In genomic region chr14:32673178-32673577, GRCm38 (mm10) we compare ENCODE assay signal across 18 mouse cellular contexts. TPM values are rescaled to one million over a fixed set of nuclear protein-coding genes. Genes with fewer than 3 reads are reported as not detected.
A peak's percentile ranks its signal among the peaks of the same experiment; 100 is the strongest.
DNase-seq lines count a peak whose midpoint lies in the region; TF ChIP-seq lines count a peak whose summit lies in the region.
"Had no signal": no experiment of that assay in that cellular context is flagged by ENCODE, and none has a peak within 500 bp of the region (broad histone marks: within the 10 kb centered on the region; RNA-seq: fewer than 3 reads in every experiment).

No protein-coding gene starts in this region.

- no peak overlapping the region for H3K4me3 ChIP-seq in layer of hippocampus, adult 2 months
- H3K4me3 ChIP-seq: embryonic facial prominence, embryonic 12.5 days; hindbrain, embryonic 10.5 days; midbrain, embryonic 10.5 days had no signal

- peak; percentile 16 to 43 for DNase-seq in frontal cortex, adult 2 months (ENCODE audit: extremely low spot score in 1 of 2, low spot score in 1 of 2)
- DNase-seq in frontal cortex, postnatal 14 days (ENCODE audit: low spot score in 2 of 2), result no peak
- peak in 1 of 2 experiments; percentile 24 for DNase-seq in layer of hippocampus, adult 2 months (ENCODE audit: low spot score in 2 of 2)
- no peak for DNase-seq in layer of hippocampus, postnatal 25 days (ENCODE audit: extremely low spot score in 1 of 2, low spot score in 1 of 2)
- DNase-seq in right cerebral cortex, adult 18-20 months, result peak; percentile 16
- no peak for DNase-seq in right cerebral cortex, postnatal 25 days
- no peak for DNase-seq in spleen, postnatal 10 days (ENCODE audit: low spot score in 2 of 2)
- DNase-seq: cerebellum, adult 8-10 months; gastrocnemius, postnatal 10 days; kidney, adult 11 months; liver; lung, adult 18-20 months; retina, postnatal 1 day had no signal

- no peak overlapping the region for H3K27ac ChIP-seq in layer of hippocampus, adult 2 months
- H3K27ac ChIP-seq: embryonic facial prominence, embryonic 12.5 days; hindbrain, embryonic 10.5 days; macrophage; midbrain, embryonic 10.5 days had no signal

- peak; percentile 29 for TF ChIP-seq CTCF in layer of hippocampus, adult 2 months (conservative IDR thresholded peaks at IDR 0.05)

RNA-seq across cellular contexts. Expression of gene 3425401B19Rik, which starts 11.9 kb away (rescaled TPM):
- 0.08 and 0.11 TPM in 2 replicates for polyA plus RNA-seq in frontal cortex, adult 2 months (2012; rRNA removed)
- total RNA-seq in layer of hippocampus, adult 2 months (2021), result under 1 TPM; 0.15 to 0.17 TPM
- total RNA-seq in layer of hippocampus, postnatal 25 days (2021), result under 1 TPM; 0.19 to 0.34 TPM
- total RNA-seq: common myeloid progenitor, adult 5-6 weeks had no signal
- polyA plus RNA-seq: macrophage had no signal

Comparison
In these comparisons a context has a peak if more than half of its experiments do, and no peak if none do; other contexts are left out.
1. DNase-seq: peak in frontal cortex, adult 2 months (2 of 2) and right cerebral cortex, adult 18-20 months (single experiment); none in frontal cortex, postnatal 14 days (0 of 2), layer of hippocampus, postnatal 25 days (0 of 2), right cerebral cortex, postnatal 25 days (single experiment) and spleen, postnatal 10 days (0 of 2).